Comparison of ENCODE assay signal across 14 mouse cellular contexts in the genomic region with DNA sequence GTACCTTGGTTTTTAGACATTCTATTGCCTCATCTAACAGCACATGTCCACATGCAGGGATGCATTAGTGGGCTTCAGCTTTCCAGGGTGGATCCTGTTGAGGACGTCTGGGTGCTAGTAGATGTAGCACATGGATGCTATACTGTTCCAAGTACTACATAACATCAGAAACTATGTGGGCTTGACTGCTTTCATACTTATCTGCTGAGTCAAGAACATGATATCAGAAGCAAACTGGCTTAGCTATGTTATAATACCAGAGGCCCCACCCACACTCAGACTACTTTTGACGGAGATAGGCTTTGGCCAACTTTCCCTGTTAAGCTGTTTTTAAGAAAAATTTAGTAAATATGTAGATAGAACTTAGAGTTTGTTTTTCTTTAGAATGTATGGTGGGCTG. TPM values are rescaled to one million over a fixed set of nuclear protein-coding genes. Genes with fewer than 3 reads are reported as not detected.
A peak's percentile ranks its signal among the peaks of the same experiment; 100 is the strongest.
DNase-seq lines count a peak whose midpoint lies in the region; ATAC-seq and TF ChIP-seq lines count a peak whose summit lies in the region.
"Had no signal": no experiment of that assay in that cellular context is flagged by ENCODE, and none has a peak within 500 bp of the region (broad histone marks: within the 10 kb centered on the region; RNA-seq: fewer than 3 reads in every experiment).

No protein-coding gene starts in this region.

- no peak overlapping the region for H3K9ac ChIP-seq in kidney, embryonic 15.5 days
- peak overlapping the region; percentile 52 for H3K9ac ChIP-seq in MEL (ENCODE audit: control insufficient read depth, low read depth, low read length, poor library complexity, severe bottlenecking)
- H3K9ac ChIP-seq in liver, embryonic 13.5 days: peak overlapping the region; percentile 80
- H3K9ac ChIP-seq: hindbrain, embryonic 14.5 days had no signal

- H3K36me3 ChIP-seq in kidney, embryonic 15.5 days: peaks cover 44% of the 10 kb centered on the region
- peaks cover 30 to 31% of the 10 kb centered on the region in 2 experiments for H3K36me3 ChIP-seq in MEL (ENCODE audit: control insufficient read depth in 1 of 2, insufficient read depth in 2 of 2, low read length in 2 of 2)
- H3K36me3 ChIP-seq in liver, embryonic 13.5 days: peaks cover 49% of the 10 kb centered on the region

- H3K9me3 ChIP-seq in kidney, embryonic 15.5 days (replicated peaks): no peaks in the 10 kb centered on the region
- H3K9me3 ChIP-seq in MEL (replicated peaks; ENCODE audit: insufficient read depth, low read length): no peaks in the 10 kb centered on the region
- no peaks in the 10 kb centered on the region for H3K9me3 ChIP-seq in liver, embryonic 13.5 days (replicated peaks)

- TF ChIP-seq CTCF in MEL (IDR thresholded peaks at IDR 0.05 in 2 of 3, conservative IDR thresholded peaks at IDR 0.05 in 1 of 3; ENCODE audit: control insufficient read depth in 1 of 3, insufficient read depth in 1 of 3, low read depth in 2 of 3, low read length in 3 of 3, poor library complexity in 1 of 3, severe bottlenecking in 1 of 3): no peak

- H3K4me2 ChIP-seq in kidney, embryonic 15.5 days: peak overlapping the region; percentile 1; the same call in 1 of the 2 replicates
- peak overlapping the region; percentile 92 for H3K4me2 ChIP-seq in liver, embryonic 13.5 days

- peaks cover 20% of the 10 kb centered on the region for H3K4me1 ChIP-seq in kidney, embryonic 15.5 days
- peaks cover 8 to 20% of the 10 kb centered on the region in 2 experiments for H3K4me1 ChIP-seq in MEL (ENCODE audit: control insufficient read depth in 1 of 2, insufficient read depth in 2 of 2, low read length in 2 of 2)
- peaks cover 29% of the 10 kb centered on the region for H3K4me1 ChIP-seq in liver, embryonic 13.5 days (replicated peaks)

- ATAC-seq in kidney, embryonic 15.5 days (replicated peaks; ENCODE audit: low FRiP score): no peak
- peak; percentile 77 for ATAC-seq in liver, embryonic 13.5 days (ENCODE audit: low read depth)

- TF ChIP-seq POLR2A in MEL (IDR thresholded peaks at IDR 0.05; ENCODE audit: control insufficient read depth in 1 of 2, insufficient read depth in 1 of 2, low read depth in 1 of 2, low read length in 2 of 2, poor library complexity in 1 of 2): no peak

- peaks cover 31% of the 10 kb centered on the region for H3K79me2 ChIP-seq in MEL (ENCODE audit: control insufficient read depth, insufficient read depth, low read length, poor library complexity)

- H3K27me3 ChIP-seq in kidney, embryonic 15.5 days: 0 out of 2 replicates have a peak, but pooled peaks cover 3% of the 10 kb centered on the region
- no peaks in the 10 kb centered on the region for H3K27me3 ChIP-seq in MEL (ENCODE audit: control insufficient read depth in 1 of 2, insufficient read depth in 2 of 2, low read length in 2 of 2)
- no peaks in the 10 kb centered on the region for H3K27me3 ChIP-seq in liver, embryonic 13.5 days

- no peak overlapping the region for H3K27ac ChIP-seq in kidney, embryonic 15.5 days
- peak overlapping the region; percentile 44 for H3K27ac ChIP-seq in MEL (ENCODE audit: control insufficient read depth, low read depth, low read length)
- H3K27ac ChIP-seq in liver, embryonic 13.5 days: peak overlapping the region; percentile 94
- H3K27ac ChIP-seq: hindbrain, embryonic 14.5 days had no signal

- no peak for TF ChIP-seq RAD21 in MEL (IDR thresholded peaks at IDR 0.05; ENCODE audit: low read depth, low read length)

- TF ChIP-seq EP300 in MEL (IDR thresholded peaks at IDR 0.05; ENCODE audit: low read depth in 1 of 2, low read length in 2 of 2): peak; percentile 11 to 49; a peak in 1 of 4 replicates

- intact Hi-C loops in left cerebral cortex, postnatal 36 days (cut with DNase I): no loop called here

- WGBS in kidney, embryonic 15.5 days: 76% methylated on average over 2 of the region's 2 CpGs
- WGBS in liver, embryonic 13.5 days (ENCODE audit: insufficient replicate concordance): 21% methylated on average over 2 of the region's 2 CpGs

- DNase-seq in kidney, postnatal 14 days: no peak
- DNase-seq in MEL (ENCODE audit: low read depth, low spot score): peak; percentile 74
- peak; percentile 64 for DNase-seq in c-Kit-negative CD71-positive TER-119-positive erythroid progenitor cells, embryonic 14.5 days (ENCODE audit: low read depth, low spot score)
- DNase-seq in liver, embryonic 13.5 days: peak; percentile 64
- no peak for DNase-seq in left cerebral cortex, postnatal 36 days (ENCODE audit: low spot score in 2 of 2)
- DNase-seq in cerebellum, adult 11-12 months: no peak
- no peak for DNase-seq in left cerebral cortex, adult 11 months (ENCODE audit: low spot score)
- DNase-seq: gastrocnemius, postnatal 14 days; kidney, adult 9 months; lung, postnatal 36 days had no signal

- H3K4me3 ChIP-seq in kidney, embryonic 15.5 days (replicated peaks): no peak overlapping the region
- peak overlapping the region; percentile 26 to 28 for H3K4me3 ChIP-seq in MEL (ENCODE audit: control insufficient read depth in 1 of 2, insufficient read depth in 1 of 2, low read depth in 2 of 2, low read length in 2 of 2)
- H3K4me3 ChIP-seq in liver, embryonic 13.5 days (replicated peaks): peak overlapping the region; percentile 86

TF ChIP-seq in MEL, 35 proteins besides CTCF, POLR2A, EP300 and RAD21:
- TF ChIP-seq ZKSCAN1 (IDR thresholded peaks at IDR 0.05; ENCODE audit: low read depth, low read length) (no peak), GATA1 (IDR thresholded peaks at IDR 0.05; ENCODE audit: low read depth, low read length) (peak; percentile 64), TCF12 (IDR thresholded peaks at IDR 0.05; ENCODE audit: low read depth, low read length) (0 out of 2 replicates have a peak, but pooled peaks have one; percentile 24), SIN3A (IDR thresholded peaks at IDR 0.05; ENCODE audit: low read length) (peak; percentile 63), NRF1 (IDR thresholded peaks at IDR 0.05; ENCODE audit: insufficient read depth, low read depth, low read length, poor library complexity, severe bottlenecking) (no peak), GABPA (IDR thresholded peaks at IDR 0.05; ENCODE audit: low read depth, low read length) (no peak), MXI1 (IDR thresholded peaks at IDR 0.05; ENCODE audit: low read depth, low read length) (peak; percentile 78), TAL1 (IDR thresholded peaks at IDR 0.05; ENCODE audit: low read length) (no peak), ETS1 (IDR thresholded peaks at IDR 0.05; ENCODE audit: low read depth, low read length) (peak; percentile 52), MAFK (IDR thresholded peaks at IDR 0.05; ENCODE audit: borderline replicate concordance, low read depth, low read length) (peak; percentile 58; the same call in 1 of the 2 replicates)

RNA-seq across cellular contexts. Expression of a gene that starts 2.8 kb away (rescaled TPM):
- 155 and 159 TPM in 2 replicates for polyA plus RNA-seq in kidney, embryonic 15.5 days (2015; fragmentation: Nextera tagmentation; extraction: Ambion mirVana)
- 147 and 154 TPM in 2 replicates for total RNA-seq in MEL (2012; rRNA removed)
- polyA plus RNA-seq in MEL (2012; ENCODE audit: insufficient read depth in 1 of 2, insufficient read length in 2 of 2, low read depth in 1 of 2, low replicate concordance in 2 of 2, missing spikeins in 1 of 2): 100 to 1,000 TPM in 1 of 2 experiments, not detected in 1; 228 TPM
- 223 and 242 TPM in 2 replicates for polyA plus RNA-seq in liver, embryonic 13.5 days (2015; fragmentation: Nextera tagmentation; extraction: Ambion mirVana)
- 10 to 100 TPM; 10.8 to 13.0 TPM for total RNA-seq in left cerebral cortex, postnatal 36 days (2021)

RNA-seq across cellular contexts. Expression of a gene that starts 37.2 kb away (rescaled TPM):
- 0.38 and 0.48 TPM in 2 replicates for polyA plus RNA-seq in kidney, embryonic 15.5 days (2015; fragmentation: Nextera tagmentation; extraction: Ambion mirVana)
- total RNA-seq in MEL (2012; rRNA removed): 0.12 TPM in 1 of 2 replicates, not detected in the other
- polyA plus RNA-seq in MEL (2012; ENCODE audit: insufficient read depth in 1 of 2, insufficient read length in 2 of 2, low read depth in 1 of 2, low replicate concordance in 2 of 2, missing spikeins in 1 of 2): under 1 TPM in 1 of 2 experiments, not detected in 1; 0.61 TPM
- polyA plus RNA-seq in liver, embryonic 13.5 days (2015; fragmentation: Nextera tagmentation; extraction: Ambion mirVana): 0.38 and 0.40 TPM in 2 replicates
- total RNA-seq in left cerebral cortex, postnatal 36 days (2021): not detected
- total RNA-seq: gastrocnemius, postnatal 14 days; left cerebral cortex, postnatal 25 days had no signal
- polyA plus RNA-seq: small intestine, adult 2 months had no signal

RNA-seq across cellular contexts. Expression of a gene that starts 43.8 kb away (rescaled TPM):
- 0.09 TPM in 1 of 2 replicates, not detected in the other for polyA plus RNA-seq in kidney, embryonic 15.5 days (2015; fragmentation: Nextera tagmentation; extraction: Ambion mirVana)
- 0.04 and 0.07 TPM in 2 replicates for total RNA-seq in MEL (2012; rRNA removed)
- polyA plus RNA-seq in MEL (2012; ENCODE audit: insufficient read depth in 1 of 2, insufficient read length in 2 of 2, low read depth in 1 of 2, low replicate concordance in 2 of 2, missing spikeins in 1 of 2): under 1 TPM in 1 of 2 experiments, not detected in 1; 0.07 TPM
- polyA plus RNA-seq in liver, embryonic 13.5 days (2015; fragmentation: Nextera tagmentation; extraction: Ambion mirVana): 0.03 and 0.13 TPM in 2 replicates
- not detected for total RNA-seq in left cerebral cortex, postnatal 36 days (2021)
- total RNA-seq: gastrocnemius, postnatal 14 days; left cerebral cortex, postnatal 25 days had no signal
- polyA plus RNA-seq: small intestine, adult 2 months had no signal

RNA-seq across cellular contexts. Expression of a gene that starts 55.1 kb away (rescaled TPM):
- polyA plus RNA-seq in kidney, embryonic 15.5 days (2015; fragmentation: Nextera tagmentation; extraction: Ambion mirVana): 0.09 and 0.16 TPM in 2 replicates
- total RNA-seq in MEL (2012; rRNA removed): 0.12 TPM in 1 of 2 replicates, not detected in the other
- under 1 TPM in 1 of 2 experiments, not detected in 1; 0.25 TPM for polyA plus RNA-seq in MEL (2012; ENCODE audit: insufficient read depth in 1 of 2, insufficient read length in 2 of 2, low read depth in 1 of 2, low replicate concordance in 2 of 2, missing spikeins in 1 of 2)
- polyA plus RNA-seq in liver, embryonic 13.5 days (2015; fragmentation: Nextera tagmentation; extraction: Ambion mirVana): not detected in 2 replicates
- not detected for total RNA-seq in left cerebral cortex, postnatal 36 days (2021)
- total RNA-seq: gastrocnemius, postnatal 14 days; left cerebral cortex, postnatal 25 days had no signal
- polyA plus RNA-seq: small intestine, adult 2 months had no signal

Comparison
In these comparisons a context has a peak if more than half of its experiments do, and no peak if none do; other contexts are left out.
1. DNase-seq: peak in MEL (single experiment), c-Kit-negative CD71-positive TER-119-positive erythroid progenitor cells, embryonic 14.5 days (single experiment) and liver, embryonic 13.5 days (single experiment); none in kidney, postnatal 14 days (single experiment), left cerebral cortex, postnatal 36 days (0 of 2), cerebellum, adult 11-12 months (single experiment) and left cerebral cortex, adult 11 months (single experiment).